Mouse (Mus musculus): ENCODE data around the gene BC049352. TPM values are rescaled to one million over a fixed set of nuclear protein-coding genes. Genes with fewer than 3 reads are reported as not detected.
A peak's percentile ranks its signal among the peaks of the same experiment; 100 is the strongest.

Gene BC049352
- polyA plus RNA-seq, 1 experiment: not detected

GRCm38 (mm10) chr9:45255967-45256366, 74.2 kb downstream of the BC049352 start:
- no peak overlapping the region for H3K4me3 ChIP-seq (replicated peaks; ENCODE audit: control insufficient read depth, low read depth, low read length)
- TF ChIP-seq POLR2A (IDR thresholded peaks at IDR 0.05; ENCODE audit: borderline replicate concordance, control insufficient read depth, low read depth, low read length) (no peak), CTCF (IDR thresholded peaks at IDR 0.05; ENCODE audit: control insufficient read depth, insufficient read depth, low read length) (no peak)
- H3K4me1 ChIP-seq (ENCODE audit: control insufficient read depth, insufficient read depth, low read length): peaks cover 4% of the 10 kb centered on the region; the same call in 1 of the 2 replicates
- WGBS: 93% methylated on average over 5 of the region's 5 CpGs
- H3K27ac ChIP-seq (ENCODE audit: control insufficient read depth, insufficient read depth, low read depth, low read length, poor library complexity): no peak overlapping the region

GRCm38 (mm10) chr9:45259065-45259464, 77.3 kb downstream of the BC049352 start:
- 84% methylated on average over 13 of the region's 13 CpGs for WGBS
- H3K4me1 ChIP-seq (ENCODE audit: control insufficient read depth, insufficient read depth, low read length): no peaks in the 10 kb centered on the region

GRCm38 (mm10) chr9:45261466-45261865, 79.7 kb downstream of the BC049352 start:
- Histone ChIP-seq H3K27ac (ENCODE audit: control insufficient read depth, insufficient read depth, low read depth, low read length, poor library complexity) (no peak overlapping the region), H3K4me1 (ENCODE audit: control insufficient read depth, insufficient read depth, low read length) (no peaks in the 10 kb centered on the region; the same call in 1 of the 2 replicates), H3K4me3 (replicated peaks; ENCODE audit: control insufficient read depth, low read depth, low read length) (no peak overlapping the region)
- TF ChIP-seq POLR2A (IDR thresholded peaks at IDR 0.05; ENCODE audit: borderline replicate concordance, control insufficient read depth, low read depth, low read length) (no peak), CTCF (IDR thresholded peaks at IDR 0.05; ENCODE audit: control insufficient read depth, insufficient read depth, low read length) (no peak)
- 67% methylated on average over 4 of the region's 4 CpGs for WGBS

More at GRCm38 (mm10) chr9:45259065-45259464, 77.3 kb downstream of the BC049352 start:
- Histone ChIP-seq H3K27ac (ENCODE audit: control insufficient read depth, insufficient read depth, low read depth, low read length, poor library complexity) (no peak overlapping the region), H3K4me3 (replicated peaks; ENCODE audit: control insufficient read depth, low read depth, low read length) (no peak overlapping the region)
- TF ChIP-seq POLR2A (IDR thresholded peaks at IDR 0.05; ENCODE audit: borderline replicate concordance, control insufficient read depth, low read depth, low read length) (no peak), CTCF (IDR thresholded peaks at IDR 0.05; ENCODE audit: control insufficient read depth, insufficient read depth, low read length) (no peak)

- WGBS: 84% methylated on average over 5 of the region's 5 CpGs
- Histone ChIP-seq H3K27ac (ENCODE audit: control insufficient read depth, insufficient read depth, low read depth, low read length, poor library complexity) (no peak overlapping the region), H3K4me3 (replicated peaks; ENCODE audit: control insufficient read depth, low read depth, low read length) (no peak overlapping the region), H3K4me1 (ENCODE audit: control insufficient read depth, insufficient read depth, low read length) (no peaks in the 10 kb centered on the region; the same call in 1 of the 2 replicates)
- TF ChIP-seq POLR2A (IDR thresholded peaks at IDR 0.05; ENCODE audit: borderline replicate concordance, control insufficient read depth, low read depth, low read length): no peak
- TF ChIP-seq CTCF (IDR thresholded peaks at IDR 0.05; ENCODE audit: control insufficient read depth, insufficient read depth, low read length): no peak
Measured at GRCm38 (mm10) chr9:45261872-45262271, 80.1 kb downstream of the BC049352 start.

- TF ChIP-seq POLR2A (IDR thresholded peaks at IDR 0.05; ENCODE audit: borderline replicate concordance, control insufficient read depth, low read depth, low read length) (no peak), CTCF (IDR thresholded peaks at IDR 0.05; ENCODE audit: control insufficient read depth, insufficient read depth, low read length) (no peak)
- WGBS: 57% methylated on average over 4 of the region's 4 CpGs
- Histone ChIP-seq H3K4me1 (ENCODE audit: control insufficient read depth, insufficient read depth, low read length) (peaks cover 3% of the 10 kb centered on the region; the same call in 1 of the 2 replicates), H3K4me3 (replicated peaks; ENCODE audit: control insufficient read depth, low read depth, low read length) (peak overlapping the region; percentile 56), H3K27ac (ENCODE audit: control insufficient read depth, insufficient read depth, low read depth, low read length, poor library complexity) (peak overlapping the region; percentile 92; the same call in 1 of the 2 replicates)
Measured at GRCm38 (mm10) chr9:45267099-45267498, 85.3 kb downstream of the BC049352 start.

- Histone ChIP-seq H3K27ac (ENCODE audit: control insufficient read depth, insufficient read depth, low read depth, low read length, poor library complexity) (peak overlapping the region; percentile 92), H3K4me3 (replicated peaks; ENCODE audit: control insufficient read depth, low read depth, low read length) (peak overlapping the region; percentile 94), H3K4me1 (ENCODE audit: control insufficient read depth, insufficient read depth, low read length) (peaks cover 3% of the 10 kb centered on the region; the same call in 1 of the 2 replicates)
- TF ChIP-seq POLR2A (IDR thresholded peaks at IDR 0.05; ENCODE audit: borderline replicate concordance, control insufficient read depth, low read depth, low read length): no peak
- no peak for TF ChIP-seq CTCF (IDR thresholded peaks at IDR 0.05; ENCODE audit: control insufficient read depth, insufficient read depth, low read length)
- 9% methylated on average over 4 of the region's 4 CpGs for WGBS
Measured at GRCm38 (mm10) chr9:45268079-45268478, 86.3 kb downstream of the BC049352 start.

GRCm38 (mm10) chr9:45268597-45269325, 87.0 kb downstream of the BC049352 start, which contains the start of gene Il10ra:
Il10ra (minus strand) TSS chr9:45269149.
- peaks cover 3% of the 10 kb centered on the region; the same call in 1 of the 2 replicates for H3K4me1 ChIP-seq (ENCODE audit: control insufficient read depth, insufficient read depth, low read length)
- peak within 1 kb of the TSS; percentile 94 for H3K4me3 ChIP-seq (replicated peaks; ENCODE audit: control insufficient read depth, low read depth, low read length)
- peak within 1 kb of the TSS; percentile 92 for H3K27ac ChIP-seq (ENCODE audit: control insufficient read depth, insufficient read depth, low read depth, low read length, poor library complexity)
- TF ChIP-seq POLR2A (IDR thresholded peaks at IDR 0.05; ENCODE audit: borderline replicate concordance, control insufficient read depth, low read depth, low read length) (peak; percentile 99), CTCF (IDR thresholded peaks at IDR 0.05; ENCODE audit: control insufficient read depth, insufficient read depth, low read length) (no peak)
- WGBS: under 1% methylated on average over 36 of the region's 36 CpGs

- H3K4me1 ChIP-seq (ENCODE audit: control insufficient read depth, insufficient read depth, low read length): peaks cover 8% of the 10 kb centered on the region
- TF ChIP-seq POLR2A (IDR thresholded peaks at IDR 0.05; ENCODE audit: borderline replicate concordance, control insufficient read depth, low read depth, low read length) (no peak), CTCF (IDR thresholded peaks at IDR 0.05; ENCODE audit: control insufficient read depth, insufficient read depth, low read length) (no peak)
- WGBS: 9% methylated on average over 5 of the region's 5 CpGs
- peak overlapping the region; percentile 43 for H3K27ac ChIP-seq (ENCODE audit: control insufficient read depth, insufficient read depth, low read depth, low read length, poor library complexity)
- no peak overlapping the region for H3K4me3 ChIP-seq (replicated peaks; ENCODE audit: control insufficient read depth, low read depth, low read length)
Measured at GRCm38 (mm10) chr9:45272213-45272612, 90.4 kb downstream of the BC049352 start.
